Mouse (Mus musculus) limb, embryonic 14.5 days (tissue): Measurements from ENCODE around the gene Vps13d. TPM values are rescaled to one million over a fixed set of nuclear protein-coding genes. Genes with fewer than 3 reads are reported as not detected.
A peak's percentile ranks its signal among the peaks of the same experiment; 100 is the strongest.
"Not testable (repeated sequence)": the region's sequence is repeated elsewhere in the genome, so short reads cannot be mapped to it uniquely, and the experiment has no call there.

Experiments used
- ATAC-seq: fragments of 200-750 bp; cut with Nextera tagmentation; 2 replicates; pipeline ENCODE4 v1.8.0; 2017; ENCODE audit warnings: low read depth, moderate number of reproducible peaks, moderate TSS enrichment; ENCODE audit not compliant: low FRiP score
- DNase-seq: peaks from one replicate; pipeline ENCODE4 v3.0.0-alpha.2; 2015; ENCODE audit warnings: low spot score
- H3K27ac ChIP-seq: fragments of 300-500 bp; sonication (generic); replicated peaks from 2 replicates; pipeline ENCODE4 v1.5.1; 2014; ENCODE audit warnings: low read depth, mild to moderate bottlenecking, low read length, moderate library complexity, mixed read lengths
- H3K27me3 ChIP-seq: fragments of 300-500 bp; sonication (generic); 2 replicates; pipeline ENCODE4 v1.6.1; 2014; ENCODE audit warnings: low read length, mixed read lengths; ENCODE audit not compliant: control insufficient read depth, insufficient read depth
- H3K36me3 ChIP-seq: fragments of 300-500 bp; sonication (generic); 2 replicates; pipeline ENCODE4 v1.6.1; 2014; ENCODE audit warnings: mild to moderate bottlenecking, low read length, moderate library complexity, mixed read lengths; ENCODE audit not compliant: control insufficient read depth, insufficient read depth
- H3K4me1 ChIP-seq: fragments of 300-500 bp; sonication (generic); 2 replicates; pipeline ENCODE4 v1.6.1; 2014; ENCODE audit warnings: antibody characterized with exemption, low read length, mixed read lengths; ENCODE audit not compliant: control insufficient read depth, insufficient read depth
- H3K4me2 ChIP-seq: fragments of 300-500 bp; sonication (generic); replicated peaks from 2 replicates; pipeline ENCODE4 v1.6.1; 2014; ENCODE audit warnings: low read depth, mild to moderate bottlenecking, low read length, moderate library complexity; ENCODE audit not compliant: severe bottlenecking
- H3K4me3 ChIP-seq: fragments of 300-500 bp; sonication (generic); replicated peaks from 2 replicates; pipeline ENCODE4 v1.5.1; 2014; ENCODE audit warnings: low read length
- H3K9ac ChIP-seq: fragments of 300-500 bp; sonication (generic); 2 replicates; pipeline ENCODE4 v1.6.1; 2014; ENCODE audit warnings: mild to moderate bottlenecking, low read depth, low read length, moderate library complexity; ENCODE audit not compliant: severe bottlenecking
- H3K9me3 ChIP-seq: fragments of 300-500 bp; sonication (generic); 2 replicates; pipeline ENCODE4 v1.6.1; 2016; ENCODE audit warnings: low read length; ENCODE audit not compliant: control insufficient read depth
- POLR2A ChIP-seq: fragments of 200-500 bp; IDR thresholded peaks from 2 replicates; pipeline ENCODE4 v1.8.0; 2012; ENCODE audit warnings: inconsistent platforms, mild to moderate bottlenecking, moderate library complexity, borderline replicate concordance; ENCODE audit not compliant: insufficient read depth, insufficient read length; ENCODE audit errors: extremely low read depth
- WGBS: fragments of 180-500 bp; shearing (Covaris S2); extraction: QIAGEN DNeasy Blood & Tissue Kit; methylation state at CpG from one replicate; pipeline ENCODE4 v1.1.7; 2014; 5-methylcytosine and 5-hydroxymethylcytosine counted together
- polyA plus RNA-seq, 2 experiments: library from polyadenylated mRNA; depleted of rRNA in 1 of 2; stranded (reverse) in 1 of 2; unstranded in 1 of 2; fragments of >200 nt; fragmentation: Nextera tagmentation in 1 of 2; extraction: Ambion mirVana in 1 of 2; gene quantifications; 2 replicates each; pipeline versions ENCODE4 v1.2.1 to v1.2.3; 2012 to 2014

The Vps13d gene
- polyA plus RNA-seq, 2 experiments: 16.8 to 26.3 TPM

- no peak overlapping the region for H3K9ac ChIP-seq
- TF ChIP-seq POLR2A: no peak
- no peak for DNase-seq
- peaks cover 53% of the 10 kb centered on the region for H3K36me3 ChIP-seq
- no peaks in the 10 kb centered on the region for H3K27me3 ChIP-seq
- no peak overlapping the region for H3K4me3 ChIP-seq
- no peaks in the 10 kb centered on the region for H3K4me1 ChIP-seq
- no peak overlapping the region for H3K4me2 ChIP-seq
- H3K27ac ChIP-seq: no peak overlapping the region
- no peaks in the 10 kb centered on the region for H3K9me3 ChIP-seq
- no peak for ATAC-seq
- WGBS: 96% methylated on average over 5 of the region's 5 CpGs
Observed at GRCm38 (mm10) chr4:145178918-145179549, 15.8 kb downstream of the Vps13d start.

- not testable (repeated sequence) for H3K9me3 ChIP-seq, H3K27ac ChIP-seq, ATAC-seq, H3K4me1 ChIP-seq, H3K4me3 ChIP-seq, H3K27me3 ChIP-seq, H3K9ac ChIP-seq, DNase-seq, H3K4me2 ChIP-seq
- peaks cover 90% of the 10 kb centered on the region for H3K36me3 ChIP-seq
- 95% methylated on average over 3 of the region's 3 CpGs for whole genome bisulfite sequencing
Observed at GRCm38 (mm10) chr4:145165542-145165941, 29.3 kb downstream of the Vps13d start.

- no peaks in the 10 kb centered on the region for H3K27me3 ChIP-seq
- H3K36me3 ChIP-seq: peaks cover 89% of the 10 kb centered on the region
Observed at GRCm38 (mm10) chr4:145164111-145164510, 30.7 kb downstream of the Vps13d start.

GRCm38 (mm10) chr4:145161243-145161642 is 33.6 kb downstream of the Vps13d start:
- H3K27ac ChIP-seq: no peak overlapping the region
- H3K27me3 ChIP-seq: no peaks in the 10 kb centered on the region
- 71% methylated on average over 1 of the region's 1 CpGs for WGBS
- H3K4me1 ChIP-seq: no peaks in the 10 kb centered on the region
- DNase-seq (peak; percentile 43), ATAC-seq (no peak)
- H3K36me3 ChIP-seq: peaks cover 90% of the 10 kb centered on the region
- no peak for TF ChIP-seq POLR2A
- H3K9ac ChIP-seq: no peak overlapping the region
- no peak overlapping the region for H3K4me2 ChIP-seq
- H3K4me3 ChIP-seq: no peak overlapping the region
- no peaks in the 10 kb centered on the region for H3K9me3 ChIP-seq

More at GRCm38 (mm10) chr4:145164111-145164510, 30.7 kb downstream of the Vps13d start:
- H3K9ac ChIP-seq: no peak overlapping the region
- TF ChIP-seq POLR2A: no peak
- H3K4me3 ChIP-seq: no peak overlapping the region
- 95% methylated on average over 4 of the region's 4 CpGs for WGBS
- no peaks in the 10 kb centered on the region for H3K9me3 ChIP-seq
- ATAC-seq: no peak
- H3K27ac ChIP-seq: no peak overlapping the region
- no peaks in the 10 kb centered on the region for H3K4me1 ChIP-seq
- H3K4me2 ChIP-seq: no peak overlapping the region
- no peak for DNase-seq

- H3K27ac ChIP-seq: no peak overlapping the region
- no peak overlapping the region for H3K4me3 ChIP-seq
- H3K9me3 ChIP-seq: no peaks in the 10 kb centered on the region
- DNase-seq: peak; percentile 55
- H3K9ac ChIP-seq: no peak overlapping the region
- H3K4me2 ChIP-seq: no peak overlapping the region
- 47% methylated on average over 8 of the region's 8 CpGs for WGBS
- no peak for TF ChIP-seq POLR2A
- no peaks in the 10 kb centered on the region for H3K27me3 ChIP-seq
- H3K4me1 ChIP-seq: no peaks in the 10 kb centered on the region
- peaks cover 88% of the 10 kb centered on the region for H3K36me3 ChIP-seq
- ATAC-seq: no peak
Observed at GRCm38 (mm10) chr4:145155956-145156355, 38.8 kb downstream of the Vps13d start.

GRCm38 (mm10) chr4:145151103-145151486 is 43.7 kb downstream of the Vps13d start:
- Histone ChIP-seq H3K4me2 (no peak overlapping the region), H3K4me3 (no peak overlapping the region), H3K27ac (no peak overlapping the region), H3K9ac (no peak overlapping the region), H3K4me1 (no peaks in the 10 kb centered on the region), H3K9me3 (no peaks in the 10 kb centered on the region), H3K36me3 (peaks cover 88% of the 10 kb centered on the region), H3K27me3 (no peaks in the 10 kb centered on the region)
- no peak for DNase-seq
- WGBS: 93% methylated on average over 1 of the region's 1 CpGs
- TF ChIP-seq POLR2A: no peak
- ATAC-seq: no peak
